Mouse (Mus musculus): ENCODE data around the gene Tcf7l2.

DNA sequence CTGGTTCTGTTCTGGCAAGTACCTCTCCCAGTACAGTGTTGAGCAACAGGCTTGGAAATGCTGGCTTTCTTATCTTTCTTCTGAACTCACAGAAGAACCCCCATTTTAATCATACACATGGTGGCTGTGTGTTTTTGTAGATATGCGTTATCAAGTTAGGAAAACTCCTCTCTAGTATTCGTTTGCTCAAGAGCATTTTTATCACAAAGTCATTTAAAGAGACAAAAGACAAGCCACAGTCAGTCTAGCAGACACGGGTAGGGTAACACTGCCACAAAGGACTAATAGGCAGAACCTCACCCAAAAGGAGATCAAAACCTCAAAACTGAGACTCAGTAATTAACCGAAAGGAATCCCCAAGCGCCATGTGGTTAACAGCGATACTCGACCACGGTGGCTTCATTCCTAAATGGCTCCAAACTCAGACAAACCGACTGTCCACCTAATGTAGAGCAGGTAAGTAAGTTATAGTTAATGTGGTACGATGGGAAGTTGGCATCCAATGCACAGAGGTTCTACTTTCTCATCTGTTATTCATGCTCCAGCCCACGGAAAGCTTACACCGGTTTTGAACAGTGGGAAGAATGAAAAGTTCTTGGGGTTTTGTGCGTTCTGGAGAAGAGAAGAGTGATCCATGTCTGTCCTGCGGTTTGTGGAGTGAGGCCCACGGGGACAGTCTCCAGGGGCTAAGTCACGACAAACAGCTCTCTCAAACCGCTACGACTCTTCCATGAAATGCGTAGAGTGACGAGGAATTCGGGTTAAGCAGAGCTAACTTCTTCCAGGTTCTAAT, 196.8 kb downstream of the Tcf7l2 start:
- TF ChIP-seq CTCF (IDR thresholded peaks at IDR 0.05; ENCODE audit: low read depth): no peak
- TF ChIP-seq EP300 (IDR thresholded peaks at IDR 0.05; ENCODE audit: low read depth): peak; percentile 99

Data from liver, embryonic 14.5 days (tissue).